Mouse (Mus musculus) stomach, embryonic 16.5 days (tissue): ENCODE measurements around the gene Napb. TPM values are rescaled to one million over a fixed set of nuclear protein-coding genes. Genes with fewer than 3 reads are reported as not detected.
"Not testable (repeated sequence)": the region's sequence is repeated elsewhere in the genome, so short reads cannot be mapped to it uniquely, and the experiment has no call there.

Experiments
- ATAC-seq: fragments of 200-750 bp; cut with Nextera tagmentation; 2 replicates; pipeline ENCODE4 v1.8.0; 2017; ENCODE audit warnings: moderate number of reproducible peaks, moderate TSS enrichment; ENCODE audit not compliant: insufficient read depth, low FRiP score
- H3K27ac ChIP-seq: fragments of 300-500 bp; sonication (generic); 2 replicates; pipeline ENCODE4 v1.5.1; 2014; ENCODE audit warnings: low read length
- H3K27me3 ChIP-seq: fragments of 300-500 bp; sonication (generic); 2 replicates; pipeline ENCODE4 v1.6.1; 2014; ENCODE audit warnings: low read length, control low read depth, mixed read lengths; ENCODE audit not compliant: control insufficient read depth, insufficient read depth
- H3K36me3 ChIP-seq: fragments of 300-500 bp; sonication (generic); 2 replicates; pipeline ENCODE4 v1.6.1; 2014; ENCODE audit warnings: low read length; ENCODE audit not compliant: control insufficient read depth, insufficient read depth
- H3K4me1 ChIP-seq: fragments of 300-500 bp; sonication (generic); 2 replicates; pipeline ENCODE4 v1.6.1; 2014; ENCODE audit warnings: low read length, control low read depth, mixed read lengths; ENCODE audit not compliant: control insufficient read depth, insufficient read depth
- H3K4me2 ChIP-seq: fragments of 300-500 bp; sonication (generic); 2 replicates; pipeline ENCODE4 v1.6.1; 2014; ENCODE audit warnings: low read depth, low read length, mixed read lengths
- H3K4me3 ChIP-seq: fragments of 300-500 bp; sonication (generic); replicated peaks from 2 replicates; pipeline ENCODE4 v1.5.1; 2014; ENCODE audit warnings: mild to moderate bottlenecking, low read length
- H3K9ac ChIP-seq: fragments of 300-500 bp; sonication (generic); 2 replicates; pipeline ENCODE4 v1.6.1; 2014; ENCODE audit warnings: low read length
- H3K9me3 ChIP-seq: fragments of 300-500 bp; sonication (generic); replicated peaks from 2 replicates; pipeline ENCODE4 v1.6.1; 2016; ENCODE audit warnings: low read length, control low read depth; ENCODE audit not compliant: control insufficient read depth
- WGBS: fragments of 180-500 bp; shearing (Covaris S2); extraction: QIAGEN DNeasy Blood & Tissue Kit; methylation state at CpG from one replicate; pipeline ENCODE4 v1.1.7; 2014; 5-methylcytosine and 5-hydroxymethylcytosine counted together
- polyA plus RNA-seq: library from polyadenylated mRNA; unstranded; fragments of >200 nt; fragmentation: Nextera tagmentation; extraction: Ambion mirVana; gene quantifications from 2 replicates; pipeline ENCODE4 v1.2.1, GENCODE M21; 2015

The Napb gene
- 4.9 TPM in 2 replicates for polyA plus RNA-seq

- H3K27me3 ChIP-seq, result no peaks in the 10 kb centered on the region
- H3K4me2 ChIP-seq, result peak within 1 kb of the TSS; percentile 95
- peak; percentile 100 for ATAC-seq
- H3K9ac ChIP-seq, result peak within 1 kb of the TSS; percentile 85
- no peaks in the 10 kb centered on the region for H3K9me3 ChIP-seq
- no peaks in the 10 kb centered on the region for H3K36me3 ChIP-seq
- H3K4me1 ChIP-seq, result peaks cover 5% of the 10 kb centered on the region; the same call in 1 of the 2 replicates
- WGBS, result 2% methylated on average over 18 of the region's 18 CpGs
- H3K4me3 ChIP-seq, result peak within 1 kb of the TSS; percentile 75
- H3K27ac ChIP-seq, result peak within 1 kb of the TSS; percentile 12; the same call in 1 of the 2 replicates
Observed at GRCm38 (mm10) chr2:148732327-148733000, at the start of gene Napb. Gene Napb, minus strand, starts transcription at chr2:148732467.

GRCm38 (mm10) chr2:148781709-148782108 is 49.4 kb upstream of the Napb start, which contains the start of gene 8030411F24Rik:
Gene 8030411F24Rik, plus strand, starts transcription at chr2:148782009.
- no peak within 1 kb of the TSS for H3K27ac ChIP-seq
- ATAC-seq, result no peak
- no peak within 1 kb of the TSS for H3K4me2 ChIP-seq
- H3K9me3 ChIP-seq, result no peaks in the 10 kb centered on the region
- H3K36me3 ChIP-seq, result no peaks in the 10 kb centered on the region
- no peaks in the 10 kb centered on the region for H3K4me1 ChIP-seq
- no peaks in the 10 kb centered on the region for H3K27me3 ChIP-seq
- H3K4me3 ChIP-seq, result no peak within 1 kb of the TSS
- H3K9ac ChIP-seq, result no peak within 1 kb of the TSS
- 4% methylated on average over 1 of the region's 1 CpGs for WGBS

DNA sequence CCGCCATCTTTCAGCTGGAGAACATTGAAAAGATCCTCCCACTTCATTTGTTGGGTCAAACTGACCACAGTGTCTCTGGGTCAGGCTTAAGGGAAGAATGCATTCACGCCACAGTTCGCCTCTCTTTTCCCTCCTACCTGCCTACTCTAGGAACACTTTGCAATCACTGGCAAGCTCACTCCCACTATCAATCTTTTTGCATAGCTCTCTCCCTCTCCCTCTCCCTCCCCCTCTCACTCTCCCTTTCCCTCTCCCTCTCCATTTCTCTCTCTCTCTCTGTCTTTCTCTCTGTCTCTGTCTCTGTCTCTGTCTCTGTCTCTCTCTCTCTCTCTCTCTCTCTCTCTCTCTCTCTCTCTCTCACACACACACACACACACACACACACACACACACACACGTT is 39.1 kb upstream of the Napb start, which contains the start of gene Cst11:
Cst11 (minus strand) TSS at position 101 of the 400 bp plus-strand sequence.
- H3K9me3 ChIP-seq, H3K9ac ChIP-seq, H3K27ac ChIP-seq, H3K4me2 ChIP-seq, H3K27me3 ChIP-seq, H3K36me3 ChIP-seq, ATAC-seq, H3K4me3 ChIP-seq, H3K4me1 ChIP-seq: not testable (repeated sequence)
- WGBS, result 74% methylated on average over 4 of the region's 4 CpGs

- Histone ChIP-seq H3K27me3 (no peaks in the 10 kb centered on the region), H3K27ac (no peak overlapping the region), H3K4me1 (no peaks in the 10 kb centered on the region), H3K9me3 (no peaks in the 10 kb centered on the region), H3K36me3 (no peaks in the 10 kb centered on the region), H3K9ac (no peak overlapping the region), H3K4me3 (no peak overlapping the region), H3K4me2 (no peak overlapping the region)
- no peak for ATAC-seq
- 92% methylated on average over 1 of the region's 1 CpGs for WGBS
Observed at GRCm38 (mm10) chr2:148763648-148764388, 31.6 kb upstream of the Napb start.

DNA sequence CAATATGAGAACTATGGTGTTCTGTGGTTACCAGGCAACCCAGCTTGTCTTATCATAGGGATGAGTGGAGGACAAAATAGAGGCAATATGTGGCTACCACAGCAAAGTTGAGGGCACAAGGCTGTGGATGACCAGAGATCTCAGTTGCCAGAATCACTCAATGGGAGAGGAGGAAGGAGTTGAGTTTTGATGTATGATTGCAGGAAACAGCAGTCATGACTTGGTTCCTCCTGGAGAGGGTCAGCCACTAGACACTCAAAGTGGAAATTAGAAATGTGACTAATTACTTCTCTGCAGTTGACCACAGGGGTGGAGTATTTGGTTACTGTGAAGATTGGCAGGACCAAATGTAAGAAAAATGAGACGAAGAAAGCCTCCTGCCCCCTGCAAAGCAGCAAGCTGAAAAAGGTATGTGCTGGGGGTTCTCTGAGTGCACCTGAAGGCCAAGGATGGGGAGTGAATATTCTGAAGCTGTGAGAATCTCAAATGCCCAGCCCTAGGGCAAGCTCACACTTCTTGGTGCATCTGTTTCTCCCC is 22.1 kb upstream of the Napb start:
- Histone ChIP-seq H3K9me3 (no peaks in the 10 kb centered on the region), H3K4me3 (no peak overlapping the region), H3K4me1 (no peaks in the 10 kb centered on the region), H3K27ac (no peak overlapping the region), H3K36me3 (no peaks in the 10 kb centered on the region), H3K9ac (no peak overlapping the region), H3K27me3 (no peaks in the 10 kb centered on the region), H3K4me2 (no peak overlapping the region)
- 61% methylated on average over 1 of the region's 1 CpGs for WGBS
- no peak for ATAC-seq

GRCm38 (mm10) chr2:148751893-148752813 is 19.9 kb upstream of the Napb start:
- ATAC-seq, result 0 out of 2 replicates have a peak, but pooled peaks have one; percentile 60
- Histone ChIP-seq H3K9ac (no peak overlapping the region), H3K4me3 (peak overlapping the region; percentile 30), H3K36me3 (no peaks in the 10 kb centered on the region), H3K27me3 (no peaks in the 10 kb centered on the region), H3K4me1 (no peaks in the 10 kb centered on the region), H3K27ac (no peak overlapping the region), H3K9me3 (no peaks in the 10 kb centered on the region), H3K4me2 (peak overlapping the region; percentile 57)
- 17% methylated on average over 15 of the region's 15 CpGs for WGBS

- no peak within 1 kb of the TSS for H3K4me3 ChIP-seq
- H3K4me2 ChIP-seq, result no peak within 1 kb of the TSS
- no peak for ATAC-seq
- no peak within 1 kb of the TSS for H3K27ac ChIP-seq
- no peak within 1 kb of the TSS for H3K9ac ChIP-seq
- H3K4me1 ChIP-seq, result no peaks in the 10 kb centered on the region
- H3K9me3 ChIP-seq, result no peaks in the 10 kb centered on the region
- 78% methylated on average over 1 of the region's 1 CpGs for WGBS
- H3K27me3 ChIP-seq, result no peaks in the 10 kb centered on the region
- H3K36me3 ChIP-seq, result no peaks in the 10 kb centered on the region
Observed at GRCm38 (mm10) chr2:148750058-148750457, 17.8 kb upstream of the Napb start, which contains the start of gene Cstl1. Gene Cstl1, plus strand, starts transcription at chr2:148750358.

DNA sequence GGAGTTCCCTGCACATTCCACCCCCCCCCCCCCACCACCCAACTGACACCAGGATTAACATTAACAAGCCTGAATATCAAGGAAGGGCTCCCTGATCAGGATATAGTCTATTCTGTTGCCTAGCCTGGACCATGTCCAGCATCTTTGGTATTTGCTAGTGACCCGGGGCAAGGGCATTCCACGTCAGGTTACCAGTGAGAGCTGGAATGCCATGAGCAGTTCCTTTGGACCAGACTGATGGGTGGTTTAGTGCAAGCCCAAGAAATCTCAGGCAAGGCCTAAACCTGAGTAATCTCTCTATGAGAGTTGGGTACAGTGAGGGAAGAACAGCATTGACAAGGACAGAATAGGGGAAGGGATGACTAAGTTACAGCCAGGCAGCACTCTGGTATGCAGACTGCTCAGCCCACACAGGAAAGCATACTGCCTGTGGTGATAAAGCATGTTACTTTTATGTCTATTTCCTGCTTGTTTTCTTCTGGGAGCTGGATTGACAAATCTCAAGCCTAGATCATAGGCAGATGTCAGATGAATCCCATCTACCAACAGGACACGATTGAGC is 11.7 kb upstream of the Napb start:
- no peak overlapping the region for H3K4me3 ChIP-seq
- WGBS, result 75% methylated on average over 3 of the region's 3 CpGs
- no peak for ATAC-seq

More for the DNA sequence above, 11.7 kb upstream of the Napb start:
- Histone ChIP-seq H3K9me3 (no peaks in the 10 kb centered on the region), H3K27me3 (no peaks in the 10 kb centered on the region), H3K9ac (no peak overlapping the region), H3K4me1 (no peaks in the 10 kb centered on the region), H3K4me2 (no peak overlapping the region), H3K36me3 (no peaks in the 10 kb centered on the region), H3K27ac (no peak overlapping the region)
